Mouse (Mus musculus): ENCODE measurements at regions not wholly inside any gene's neighbourhood (a gene's known extent, or its start where the extent isn't known, plus 50 kb on each side); places are given as distances from the start of the nearest gene placed in this dataset.
A peak's percentile ranks its signal among the peaks of the same experiment; 100 is the strongest.

- Histone ChIP-seq H3K27ac (ENCODE audit: low read depth) (no peak overlapping the region), H3K36me3 (replicated peaks; ENCODE audit: insufficient read depth, low read length) (no peaks in the 10 kb centered on the region), H3K4me2 (ENCODE audit: low read depth, low read length) (no peak overlapping the region), H3K4me1 (ENCODE audit: insufficient read depth) (no peaks in the 10 kb centered on the region), H3K9ac (replicated peaks) (no peak overlapping the region), H3K27me3 (ENCODE audit: insufficient read depth, low read length) (no peaks in the 10 kb centered on the region), H3K9me3 (ENCODE audit: low read length) (no peaks in the 10 kb centered on the region), H3K4me3 (ENCODE audit: low read depth, low read length) (no peak overlapping the region)
- DNase-seq (no peak), ATAC-seq (no peak)
- TF ChIP-seq CTCF (IDR thresholded peaks at IDR 0.05; ENCODE audit: low read depth) (no peak), EP300 (IDR thresholded peaks at IDR 0.05; ENCODE audit: low read depth) (no peak)
- WGBS (ENCODE audit: insufficient replicate concordance), result 81% methylated on average over 7 of the region's 7 CpGs
Observed at GRCm38 (mm10) chr1:190566744-190567143, 344.8 kb downstream of the Rps6kc1 start.

GRCm38 (mm10) chr1:190562865-190563457 lies 348.6 kb downstream of the Rps6kc1 start:
- 53% methylated on average over 13 of the region's 13 CpGs for WGBS (ENCODE audit: insufficient replicate concordance)
- TF ChIP-seq EP300 (IDR thresholded peaks at IDR 0.05; ENCODE audit: low read depth) (no peak), CTCF (IDR thresholded peaks at IDR 0.05; ENCODE audit: low read depth) (no peak)
- H3K27ac ChIP-seq (ENCODE audit: low read depth), result no peak overlapping the region
- H3K36me3 ChIP-seq (replicated peaks; ENCODE audit: insufficient read depth, low read length), result no peaks in the 10 kb centered on the region
- H3K4me3 ChIP-seq (ENCODE audit: low read depth, low read length), result no peak overlapping the region
- no peak overlapping the region for H3K4me2 ChIP-seq (ENCODE audit: low read depth, low read length)
- ATAC-seq (no peak), DNase-seq (no peak)
- H3K9ac ChIP-seq (replicated peaks), result no peak overlapping the region
- no peaks in the 10 kb centered on the region for H3K4me1 ChIP-seq (ENCODE audit: insufficient read depth)
- H3K9me3 ChIP-seq (ENCODE audit: low read length), result no peaks in the 10 kb centered on the region
- H3K27me3 ChIP-seq (ENCODE audit: insufficient read depth, low read length), result no peaks in the 10 kb centered on the region

DNA sequence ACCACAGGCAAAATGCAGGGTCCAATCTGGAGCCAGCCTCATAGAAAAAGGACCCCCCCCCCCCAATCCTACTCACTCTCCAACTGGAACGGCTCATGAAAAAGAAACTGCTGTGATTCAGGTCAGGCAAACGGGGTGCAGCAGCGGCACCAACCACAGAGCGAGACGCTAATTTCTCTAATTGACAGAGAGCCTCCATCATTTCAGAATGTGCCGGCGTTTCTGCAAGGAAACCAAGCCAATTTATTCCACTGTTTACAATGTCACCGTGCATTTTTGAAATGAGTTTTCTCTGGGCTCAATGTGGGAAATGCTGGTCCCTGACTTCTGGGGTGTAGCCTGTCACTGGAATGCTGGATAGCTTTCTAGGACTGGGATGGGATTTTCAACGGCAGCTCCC lies 351.5 kb downstream of the Rps6kc1 start:
- Histone ChIP-seq H3K9ac (replicated peaks) (no peak overlapping the region), H3K4me2 (ENCODE audit: low read depth, low read length) (no peak overlapping the region), H3K9me3 (ENCODE audit: low read length) (no peaks in the 10 kb centered on the region), H3K36me3 (replicated peaks; ENCODE audit: insufficient read depth, low read length) (no peaks in the 10 kb centered on the region), H3K4me1 (ENCODE audit: insufficient read depth) (no peaks in the 10 kb centered on the region), H3K27ac (ENCODE audit: low read depth) (no peak overlapping the region), H3K4me3 (ENCODE audit: low read depth, low read length) (no peak overlapping the region), H3K27me3 (ENCODE audit: insufficient read depth, low read length) (no peaks in the 10 kb centered on the region)
- TF ChIP-seq CTCF (IDR thresholded peaks at IDR 0.05; ENCODE audit: low read depth) (no peak), EP300 (IDR thresholded peaks at IDR 0.05; ENCODE audit: low read depth) (no peak)
- DNase-seq (no peak), ATAC-seq (no peak)
- 77% methylated on average over 9 of the region's 9 CpGs for WGBS (ENCODE audit: insufficient replicate concordance)

DNA sequence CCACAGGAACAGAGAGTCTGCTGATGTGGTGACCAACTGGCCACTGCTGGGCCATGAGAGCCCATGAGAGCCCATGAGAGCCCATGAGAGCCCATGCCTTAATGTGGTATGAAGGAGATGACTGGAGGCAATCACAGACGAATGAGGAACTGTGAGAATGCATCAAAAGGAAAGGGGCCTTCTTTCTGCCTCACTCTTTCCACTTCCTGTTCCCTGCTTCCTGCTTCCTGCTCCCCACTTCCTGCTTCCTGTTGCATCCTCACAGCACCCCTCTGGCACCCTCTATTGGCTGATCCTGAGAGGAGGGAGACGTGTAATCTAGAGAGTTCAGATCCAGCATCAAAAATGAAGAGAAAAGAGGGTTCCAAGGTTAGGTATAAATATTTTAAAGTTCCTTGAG lies 369.7 kb downstream of the Rps6kc1 start:
- Histone ChIP-seq H3K4me3 (ENCODE audit: low read depth, low read length) (no peak overlapping the region), H3K4me2 (ENCODE audit: low read depth, low read length) (no peak overlapping the region), H3K9ac (replicated peaks) (no peak overlapping the region), H3K4me1 (ENCODE audit: insufficient read depth) (no peaks in the 10 kb centered on the region), H3K36me3 (replicated peaks; ENCODE audit: insufficient read depth, low read length) (no peaks in the 10 kb centered on the region), H3K27ac (ENCODE audit: low read depth) (no peak overlapping the region), H3K27me3 (ENCODE audit: insufficient read depth, low read length) (no peaks in the 10 kb centered on the region), H3K9me3 (ENCODE audit: low read length) (no peaks in the 10 kb centered on the region)
- TF ChIP-seq EP300 (IDR thresholded peaks at IDR 0.05; ENCODE audit: low read depth), result no peak
- peak; percentile 36 for TF ChIP-seq CTCF (IDR thresholded peaks at IDR 0.05; ENCODE audit: low read depth)
- ATAC-seq (no peak), DNase-seq (peak; percentile 22)
- WGBS (ENCODE audit: insufficient replicate concordance), result 69% methylated on average over 2 of the region's 2 CpGs

DNA sequence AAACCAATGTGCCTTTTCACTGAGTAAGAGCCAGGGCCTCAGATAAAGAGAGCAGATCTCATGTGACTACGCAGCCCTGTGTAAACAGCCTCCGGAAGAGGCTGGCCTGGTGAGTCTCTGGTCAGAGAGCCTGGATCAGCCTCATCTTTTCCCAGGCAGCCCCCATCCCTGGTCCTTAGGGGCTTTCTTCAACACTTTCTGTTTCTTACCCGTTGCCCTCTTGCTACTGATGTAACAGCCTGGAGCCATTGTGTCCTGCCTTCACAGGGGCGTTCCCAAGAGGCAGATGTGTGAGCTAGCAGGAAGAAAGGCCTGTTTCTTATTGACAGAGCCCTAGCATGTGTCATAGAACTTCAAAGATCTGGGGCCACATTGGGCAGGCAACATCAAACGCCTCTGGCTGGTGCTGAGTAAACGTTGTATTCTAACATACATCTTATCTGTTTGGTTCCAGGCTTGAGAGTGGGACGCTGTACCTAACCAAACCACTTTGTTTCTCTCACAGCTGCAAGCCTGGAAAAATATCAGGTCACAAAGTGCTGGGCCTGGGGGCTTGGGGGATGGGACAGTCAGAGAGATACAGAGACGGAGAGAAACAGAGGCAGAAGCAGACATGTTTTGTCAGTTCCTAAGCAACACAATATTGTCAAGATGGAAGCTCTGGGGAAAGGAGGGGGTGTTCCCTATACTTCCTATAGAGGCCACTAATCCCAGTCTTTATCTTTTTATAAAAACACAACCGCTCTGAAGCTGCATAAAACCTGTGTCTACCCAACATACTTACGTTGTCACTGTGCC lies 362.6 kb upstream of the Prox1 start:
- WGBS (ENCODE audit: insufficient replicate concordance), result 31% methylated on average over 10 of the region's 10 CpGs
- no peak for DNase-seq
- no peak for TF ChIP-seq CTCF (IDR thresholded peaks at IDR 0.05; ENCODE audit: low read depth)
- TF ChIP-seq EP300 (IDR thresholded peaks at IDR 0.05; ENCODE audit: low read depth), result no peak
- no peak for ATAC-seq
- Histone ChIP-seq H3K36me3 (replicated peaks; ENCODE audit: insufficient read depth, low read length) (no peaks in the 10 kb centered on the region), H3K27ac (ENCODE audit: low read depth) (no peak overlapping the region), H3K4me2 (ENCODE audit: low read depth, low read length) (no peak overlapping the region), H3K4me3 (ENCODE audit: low read depth, low read length) (no peak overlapping the region), H3K4me1 (ENCODE audit: insufficient read depth) (no peaks in the 10 kb centered on the region), H3K9ac (replicated peaks) (no peak overlapping the region), H3K9me3 (ENCODE audit: low read length) (no peaks in the 10 kb centered on the region), H3K27me3 (ENCODE audit: insufficient read depth, low read length) (no peaks in the 10 kb centered on the region)

GRCm38 (mm10) chr1:190531224-190531623 lies 360.7 kb upstream of the Prox1 start:
- TF ChIP-seq EP300 (IDR thresholded peaks at IDR 0.05; ENCODE audit: low read depth), result no peak
- TF ChIP-seq CTCF (IDR thresholded peaks at IDR 0.05; ENCODE audit: low read depth), result no peak
- Histone ChIP-seq H3K27me3 (ENCODE audit: insufficient read depth, low read length) (no peaks in the 10 kb centered on the region), H3K9me3 (ENCODE audit: low read length) (no peaks in the 10 kb centered on the region), H3K4me2 (ENCODE audit: low read depth, low read length) (no peak overlapping the region), H3K4me1 (ENCODE audit: insufficient read depth) (no peaks in the 10 kb centered on the region), H3K27ac (ENCODE audit: low read depth) (no peak overlapping the region), H3K9ac (replicated peaks) (no peak overlapping the region), H3K36me3 (replicated peaks; ENCODE audit: insufficient read depth, low read length) (no peaks in the 10 kb centered on the region), H3K4me3 (ENCODE audit: low read depth, low read length) (no peak overlapping the region)
- 74% methylated on average over 6 of the region's 6 CpGs for WGBS (ENCODE audit: insufficient replicate concordance)
- ATAC-seq, result no peak
- no peak for DNase-seq

All from liver, postnatal 0 days (tissue).